Mouse (Mus musculus): ENCODE data around the gene Setd2. TPM values are rescaled to one million over a fixed set of nuclear protein-coding genes. Genes with fewer than 3 reads are reported as not detected.

The Setd2 gene
- total RNA-seq, 2 experiments from 2014 or later = 43.3 to 44.3 TPM

DNA sequence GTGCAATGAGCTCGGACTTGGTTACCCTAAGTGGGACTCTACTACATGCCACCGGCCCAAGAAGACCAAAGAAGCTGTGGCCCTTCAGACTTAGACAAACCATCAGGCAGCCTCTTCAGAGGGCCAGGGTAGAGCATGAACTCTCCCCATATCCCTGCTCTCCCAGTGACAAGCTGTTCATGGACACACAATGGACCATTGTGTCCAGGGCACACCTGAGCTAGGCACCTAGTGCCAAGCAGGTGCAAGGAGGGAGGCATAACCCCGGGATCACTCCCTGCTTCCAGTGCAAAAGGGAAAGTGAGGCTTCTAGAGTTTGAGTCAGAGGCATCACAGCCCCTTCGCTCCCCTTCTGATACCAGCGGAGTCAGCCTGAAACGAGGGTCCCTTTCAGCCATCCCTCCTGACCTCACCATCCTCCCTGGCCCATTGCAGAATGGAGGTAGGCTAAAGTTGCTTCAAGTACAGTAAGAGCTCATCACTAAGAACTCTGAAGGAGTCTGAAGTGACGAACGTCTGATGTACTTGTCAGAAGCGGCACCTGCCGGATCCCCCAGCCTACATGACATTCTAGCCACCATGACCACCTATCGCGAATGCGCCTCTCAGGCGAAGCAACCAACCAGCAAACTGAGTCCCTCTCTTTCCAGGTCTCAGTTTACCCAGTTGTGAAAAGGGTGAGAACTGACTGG lies 120.7 kb downstream of the Setd2 start:
- no peak for DNase-seq
- intact Hi-C loops (cut with DNase I) = loop anchor here (2.0 kb wide), 1 partner anchor 18 kb away; no protein-coding TSS in a partner anchor

GRCm38 (mm10) chr9:110653655-110654461 lies 121.5 kb downstream of the Setd2 start, which contains the start of gene Nbeal2:
TSS of gene Nbeal2 (minus strand) at chr9:110654161.
- peak; percentile 91 to 93 for DNase-seq
- intact Hi-C loops (cut with DNase I) = loop anchor here (2.0 kb wide), 1 partner anchor 19 kb away; no protein-coding TSS in a partner anchor

- DNase-seq = no peak
- intact Hi-C loops (cut with DNase I) = no loop called here
Observed at GRCm38 (mm10) chr9:110654726-110655650, 122.6 kb downstream of the Setd2 start.

- no peak for DNase-seq
- intact Hi-C loops (cut with DNase I) = no loop called here
Observed at GRCm38 (mm10) chr9:110655651-110656007, 123.2 kb downstream of the Setd2 start.

- peak; percentile 94 to 99 for DNase-seq
- intact Hi-C loops (cut with DNase I) = no loop called here
Observed at GRCm38 (mm10) chr9:110656249-110657221, 124.1 kb downstream of the Setd2 start, which contains the start of gene Ccdc12. TSS of gene Ccdc12 (plus strand) at chr9:110656503.

GRCm38 (mm10) chr9:110657474-110658078 lies 125.2 kb downstream of the Setd2 start:
- DNase-seq = peak; percentile 54 to 60
- intact Hi-C loops (cut with DNase I) = loop anchor here (2.0 kb wide), 1 partner anchor 15 kb away; no protein-coding TSS in a partner anchor

GRCm38 (mm10) chr9:110659521-110659920 lies 127.1 kb downstream of the Setd2 start:
- intact Hi-C loops (cut with DNase I) = loop anchor here (2.0 kb wide), 1 partner anchor 13 kb away; no protein-coding TSS in a partner anchor
- no peak for DNase-seq

DNA sequence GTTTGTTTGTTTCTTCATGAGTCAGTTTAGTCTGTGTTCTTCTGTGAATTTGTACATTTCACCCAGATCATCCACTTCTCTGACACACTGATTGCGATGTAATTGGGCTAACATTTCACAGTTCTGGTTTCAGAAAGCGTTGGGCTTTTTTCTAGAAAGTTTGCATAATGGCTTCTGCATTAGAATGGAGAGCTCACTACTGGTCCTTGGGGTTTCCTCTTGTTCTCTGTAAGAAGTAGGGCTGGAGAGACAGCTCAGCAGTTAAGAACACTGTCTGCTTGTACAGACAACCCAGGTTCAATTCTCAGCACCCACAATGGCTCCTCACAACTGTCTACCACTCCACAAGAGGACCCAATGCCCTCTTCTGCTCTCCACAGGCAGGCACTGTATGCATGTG lies 127.8 kb downstream of the Setd2 start:
- intact Hi-C loops (cut with DNase I) = no loop called here
- no peak for DNase-seq

- no peak for DNase-seq
- intact Hi-C loops (cut with DNase I) = no loop called here
Observed at GRCm38 (mm10) chr9:110660856-110661612, 128.6 kb downstream of the Setd2 start.

DNA sequence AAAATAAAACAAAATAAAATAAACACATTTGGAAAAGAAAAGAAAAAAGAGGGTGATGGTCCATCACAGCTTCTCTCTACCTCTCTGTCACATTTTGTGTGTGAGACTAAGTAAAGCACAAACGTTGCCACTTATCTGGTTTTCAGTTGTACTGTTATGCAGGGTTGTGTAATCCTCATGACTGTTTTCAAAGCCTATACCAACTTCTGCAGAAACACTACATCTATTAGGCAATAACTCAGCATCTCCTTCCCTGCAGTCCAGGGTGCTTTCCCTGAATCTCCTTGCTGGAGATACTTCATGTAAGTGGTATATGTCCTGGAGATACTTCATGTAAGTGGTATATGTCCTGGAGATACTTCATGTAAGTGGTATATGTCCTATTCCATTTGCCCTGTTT lies 130.4 kb downstream of the Setd2 start:
- intact Hi-C loops (cut with DNase I) = no loop called here
- DNase-seq = no peak

DNA sequence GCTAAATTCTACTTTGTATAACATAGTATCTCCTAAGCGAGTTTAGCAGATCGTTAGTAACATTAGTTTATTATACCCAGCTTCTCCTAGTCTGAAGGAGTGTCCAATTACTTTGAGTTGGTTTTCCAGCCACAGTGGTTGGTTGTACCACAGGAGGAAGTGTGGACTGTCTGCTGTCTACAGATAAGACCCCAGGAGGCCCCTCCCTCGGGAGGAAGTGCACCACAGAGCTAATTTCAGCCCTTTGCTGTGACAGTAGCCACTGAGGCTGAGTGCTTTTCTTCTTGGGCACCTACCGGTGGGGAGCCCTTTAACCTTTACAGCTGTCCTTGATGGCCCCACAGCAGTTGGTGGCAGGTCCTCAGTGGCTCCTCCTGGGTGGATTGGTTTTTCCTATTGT lies 133.5 kb downstream of the Setd2 start:
- intact Hi-C loops (cut with DNase I) = no loop called here
- peak in 1 of 2 experiments; percentile 48 for DNase-seq

DNA sequence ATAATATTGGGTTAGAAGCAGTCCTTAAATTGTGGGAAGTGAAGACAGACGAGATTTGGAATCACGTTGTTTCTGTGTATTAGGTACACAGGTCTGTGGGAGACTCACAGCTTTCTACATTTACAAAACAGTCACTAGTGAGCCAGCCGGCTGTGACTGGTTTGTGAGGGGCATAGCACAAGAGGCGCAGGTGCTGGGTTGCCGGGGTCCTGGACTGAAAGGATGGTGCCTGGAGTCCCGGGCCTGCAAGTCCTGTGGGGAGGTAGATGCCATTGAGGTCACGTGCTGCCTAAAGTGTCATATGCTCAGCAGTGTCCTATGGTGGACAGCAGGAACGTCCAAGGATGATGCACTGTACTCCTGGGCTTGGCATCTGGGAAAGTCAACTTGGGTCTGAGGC lies 134.0 kb downstream of the Setd2 start:
- intact Hi-C loops (cut with DNase I) = no loop called here

DNA sequence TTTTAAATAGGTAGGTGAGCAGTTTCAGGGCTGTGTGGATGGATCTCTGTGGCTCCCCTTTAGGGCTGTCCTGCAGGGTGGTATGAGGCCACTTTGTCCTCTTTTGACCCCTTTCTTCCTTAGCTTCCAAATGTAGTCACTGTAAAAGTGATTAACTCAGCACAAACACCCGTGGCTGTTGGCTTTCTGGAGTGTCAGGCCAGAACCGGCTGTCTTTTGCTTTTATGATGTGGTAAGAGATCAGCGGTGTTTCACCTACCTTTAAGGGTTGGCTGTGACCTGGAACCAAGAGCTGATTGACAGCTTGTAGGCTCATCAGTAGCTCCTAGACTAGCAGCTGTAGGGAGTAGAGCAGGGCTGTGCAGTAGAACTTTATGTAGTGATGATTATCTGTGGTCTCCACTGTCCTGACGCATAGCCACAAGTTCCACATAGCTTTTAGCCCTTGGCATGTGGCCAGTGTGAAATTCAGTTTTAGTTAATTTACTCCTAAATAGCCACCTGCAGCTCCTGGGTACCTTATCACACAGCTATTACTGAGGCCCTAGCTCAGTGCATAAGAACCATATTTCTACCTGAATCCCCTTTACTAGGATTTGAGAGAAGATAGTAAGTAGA lies 134.9 kb downstream of the Setd2 start:
- intact Hi-C loops (cut with DNase I) = no loop called here
- no peak for DNase-seq

More for the DNA sequence above, 134.0 kb downstream of the Setd2 start:
- DNase-seq = no peak

Small RNAs within 50 kb of the gene (microRNA-seq; reads per million reads assigned to microRNA genes)
- gene Mir8107 (ENCODE audit: borderline number of aligned reads in 2 of 2) = 0 reads per million in 2 experiments

Other genes with a start within 250 kb of the Setd2 start
- gene Elp6, start 227.4 kb upstream of the Setd2 start, total RNA-seq (2021) = 1 to 10 TPM; 2.6 to 3.2 TPM
- gene Scap, start 199.3 kb upstream of the Setd2 start, total RNA-seq (2021) = 10 to 100 TPM; 29.6 to 32.0 TPM
- gene Ptpn23, start 124.4 kb upstream of the Setd2 start, total RNA-seq (2021) = 10 to 100 TPM; 13.9 to 14.3 TPM
- under 1 TPM; 0.42 to 0.49 TPM for gene Ngp, start 112.8 kb upstream of the Setd2 start, total RNA-seq (2021)
- gene Klhl18, start 55.9 kb upstream of the Setd2 start, total RNA-seq (2021) = 10 to 100 TPM; 11.8 to 12.8 TPM
- under 1 TPM; 0.24 to 0.36 TPM for gene Kif9, start 55.6 kb upstream of the Setd2 start, total RNA-seq (2021)
- 1 to 10 TPM in 1 of 2 experiments, under 1 TPM in 1; 0.92 to 1.2 TPM for gene Nradd, start 91.9 kb downstream of the Setd2 start, total RNA-seq (2021)
- 10 to 100 TPM in 1 of 2 experiments, 1 to 10 TPM in 1; 9.5 to 11.0 TPM for gene Nbeal2, start 121.6 kb downstream of the Setd2 start, total RNA-seq (2021)
- gene Ccdc12, start 123.9 kb downstream of the Setd2 start, total RNA-seq (2021) = 10 to 100 TPM; 60.6 to 66.9 TPM
- gene Myl3, start 209.3 kb downstream of the Setd2 start, total RNA-seq (2021) = over 10,000 TPM; 10,942 to 11,353 TPM
- gene Pth1r, start 214.5 kb downstream of the Setd2 start, total RNA-seq (2021) = 1 to 10 TPM; 6.5 to 6.6 TPM